Mouse (Mus musculus): ENCODE results near the gene Onecut1.

Gene Onecut1

GRCm38 (mm10) chr9:74861561-74861980 is at the start of gene Onecut1:
Onecut1 (plus strand) TSS chr9:74861921.
- DNase-seq = peak; percentile 73

- DNase-seq = no peak
Observed at GRCm38 (mm10) chr9:74819736-74820511, 41.8 kb upstream of the Onecut1 start.

- no peak for DNase-seq
Observed at GRCm38 (mm10) chr9:74825102-74825501, 36.6 kb upstream of the Onecut1 start.

- DNase-seq = no peak
Observed at GRCm38 (mm10) chr9:74829206-74829605, 32.5 kb upstream of the Onecut1 start.

- no peak for DNase-seq
Observed at GRCm38 (mm10) chr9:74842890-74843289, 18.8 kb upstream of the Onecut1 start.

GRCm38 (mm10) chr9:74846867-74847830 is 14.6 kb upstream of the Onecut1 start:
- DNase-seq = no peak

GRCm38 (mm10) chr9:74848411-74849194 is 13.1 kb upstream of the Onecut1 start:
- no peak for DNase-seq

- no peak for DNase-seq
Observed at GRCm38 (mm10) chr9:74849195-74849978, 12.3 kb upstream of the Onecut1 start.

- no peak for DNase-seq
Observed at GRCm38 (mm10) chr9:74849979-74850780, 11.5 kb upstream of the Onecut1 start.

- no peak for DNase-seq
Observed at GRCm38 (mm10) chr9:74850781-74851145, 11.0 kb upstream of the Onecut1 start.

GRCm38 (mm10) chr9:74851601-74852000 is 10.1 kb upstream of the Onecut1 start:
- DNase-seq = no peak

- no peak for DNase-seq
Observed at GRCm38 (mm10) chr9:74852361-74852760, 9.4 kb upstream of the Onecut1 start.

GRCm38 (mm10) chr9:74853191-74854072 is 8.3 kb upstream of the Onecut1 start:
- no peak for DNase-seq

- no peak for DNase-seq
Observed at GRCm38 (mm10) chr9:74854073-74854591, 7.6 kb upstream of the Onecut1 start.

GRCm38 (mm10) chr9:74855446-74855845 is 6.3 kb upstream of the Onecut1 start:
- DNase-seq = no peak

- DNase-seq = no peak
Observed at GRCm38 (mm10) chr9:74856578-74857507, 4.9 kb upstream of the Onecut1 start.

GRCm38 (mm10) chr9:74857508-74857840 is 4.2 kb upstream of the Onecut1 start:
- no peak for DNase-seq

GRCm38 (mm10) chr9:74858111-74858510 is 3.6 kb upstream of the Onecut1 start:
- DNase-seq = no peak

- DNase-seq = no peak
Observed at GRCm38 (mm10) chr9:74860461-74860860, 1.3 kb upstream of the Onecut1 start.
